Mouse (Mus musculus): ENCODE results near the gene Gm9611. TPM values are rescaled to one million over a fixed set of nuclear protein-coding genes. Genes with fewer than 3 reads are reported as not detected.

The Gm9611 gene
- not detected for total RNA-seq (2023)

GRCm38 (mm10) chr14:42297258-42297657 lies at the start of gene Gm9611:
Gene Gm9611 (minus strand): TSS chr14:42297358.

GRCm38 (mm10) chr14:42309910-42310309 lies 12.8 kb upstream of the Gm9611 start, which contains the start of gene Gm7995:
Gene Gm7995 (plus strand): TSS chr14:42310210.

GRCm38 (mm10) chr14:42259948-42260347 lies 37.2 kb downstream of the Gm9611 start, which contains the start of gene Gm17026:
Gene Gm17026 (minus strand): TSS chr14:42260048.

Other genes with a start within 250 kb of the Gm9611 start
- not detected for gene Gm7951, start 180.0 kb downstream of the Gm9611 start, total RNA-seq (2023)
- not detected for gene Gm17027, start 134.7 kb downstream of the Gm9611 start, total RNA-seq (2023)
- gene Gm3573, start 106.6 kb downstream of the Gm9611 start, total RNA-seq (2023), result not detected
- gene Gm17026, start 37.3 kb downstream of the Gm9611 start, total RNA-seq (2023), result not detected
- gene Gm7995, start 12.9 kb upstream of the Gm9611 start, total RNA-seq (2023), result not detected
- not detected for gene Gm8005, start 142.3 kb upstream of the Gm9611 start, total RNA-seq (2023)
- not detected for gene Gm8011, start 166.5 kb upstream of the Gm9611 start, total RNA-seq (2023)
- gene Gm8020, start 205.0 kb upstream of the Gm9611 start, total RNA-seq (2023), result not detected
- gene Gm8024, start 226.9 kb upstream of the Gm9611 start, total RNA-seq (2023), result not detected